Mouse (Mus musculus): ENCODE results near the gene Spata13.
A peak's percentile ranks its signal among the peaks of the same experiment; 100 is the strongest.

The Spata13 gene

GRCm38 (mm10) chr14:60639195-60639594 lies 5.4 kb downstream of the Spata13 start:
- no peak for DNase-seq (ENCODE audit: low spot score)

GRCm38 (mm10) chr14:60641120-60641519 lies 7.3 kb downstream of the Spata13 start:
- no peak for DNase-seq (ENCODE audit: low spot score)

GRCm38 (mm10) chr14:60642131-60642530 lies 8.3 kb downstream of the Spata13 start:
- no peak for DNase-seq (ENCODE audit: low spot score)

GRCm38 (mm10) chr14:60643098-60643870 lies 9.5 kb downstream of the Spata13 start:
- no peak for DNase-seq (ENCODE audit: low spot score)

GRCm38 (mm10) chr14:60646373-60646772 lies 12.6 kb downstream of the Spata13 start:
- DNase-seq (ENCODE audit: low spot score), result peak; percentile 63

- no peak for DNase-seq (ENCODE audit: low spot score)
These were observed 14.1 kb downstream of the Spata13 start for GRCm38 (mm10) chr14:60647885-60648284.

- no peak for DNase-seq (ENCODE audit: low spot score)
These were observed 15.2 kb downstream of the Spata13 start for GRCm38 (mm10) chr14:60648956-60649355.

GRCm38 (mm10) chr14:60653184-60653583 lies 19.4 kb downstream of the Spata13 start:
- DNase-seq (ENCODE audit: low spot score), result no peak

GRCm38 (mm10) chr14:60653977-60654376 lies 20.2 kb downstream of the Spata13 start:
- no peak for DNase-seq (ENCODE audit: low spot score)

GRCm38 (mm10) chr14:60654708-60655107 lies 20.9 kb downstream of the Spata13 start:
- no peak for DNase-seq (ENCODE audit: low spot score)

- DNase-seq (ENCODE audit: low spot score), result peak; percentile 78
These were observed 22.3 kb downstream of the Spata13 start for GRCm38 (mm10) chr14:60655941-60656700.

GRCm38 (mm10) chr14:60656701-60657085 lies 22.9 kb downstream of the Spata13 start:
- DNase-seq (ENCODE audit: low spot score), result peak; percentile 54

GRCm38 (mm10) chr14:60657891-60658290 lies 24.1 kb downstream of the Spata13 start:
- DNase-seq (ENCODE audit: low spot score), result no peak

- DNase-seq (ENCODE audit: low spot score), result no peak
These were observed 25.7 kb downstream of the Spata13 start for GRCm38 (mm10) chr14:60659498-60659897.

- no peak for DNase-seq (ENCODE audit: low spot score)
These were observed 26.8 kb downstream of the Spata13 start for GRCm38 (mm10) chr14:60660591-60660990.

GRCm38 (mm10) chr14:60661281-60661680 lies 27.5 kb downstream of the Spata13 start:
- DNase-seq (ENCODE audit: low spot score), result no peak

- no peak for DNase-seq (ENCODE audit: low spot score)
These were observed 29.6 kb downstream of the Spata13 start for GRCm38 (mm10) chr14:60663309-60663940.

GRCm38 (mm10) chr14:60664641-60665040 lies 30.8 kb downstream of the Spata13 start:
- no peak for DNase-seq (ENCODE audit: low spot score)

- no peak for DNase-seq (ENCODE audit: low spot score)
These were observed 31.5 kb downstream of the Spata13 start for GRCm38 (mm10) chr14:60665263-60665662.

- no peak for DNase-seq (ENCODE audit: low spot score)
These were observed 32.5 kb downstream of the Spata13 start for GRCm38 (mm10) chr14:60666252-60666651.

GRCm38 (mm10) chr14:60670191-60670590 lies 36.4 kb downstream of the Spata13 start:
- no peak for DNase-seq (ENCODE audit: low spot score)

- no peak for DNase-seq (ENCODE audit: low spot score)
These were observed 37.7 kb downstream of the Spata13 start for GRCm38 (mm10) chr14:60671504-60671903.

- DNase-seq (ENCODE audit: low spot score), result no peak
These were observed 41.9 kb downstream of the Spata13 start for GRCm38 (mm10) chr14:60675697-60676096.
